Mouse (Mus musculus) hindbrain, embryonic 14.5 days (tissue): ENCODE data around the gene Atp6v1e1. TPM values are rescaled to one million over a fixed set of nuclear protein-coding genes. Genes with fewer than 3 reads are reported as not detected.
A peak's percentile ranks its signal among the peaks of the same experiment; 100 is the strongest.

Experiments used
- ATAC-seq: fragments of 200-750 bp; cut with Nextera tagmentation; 2 replicates; pipeline ENCODE4 v1.8.0; 2017; ENCODE audit warnings: moderate number of reproducible peaks, mild to moderate bottlenecking, moderate TSS enrichment, moderate library complexity; ENCODE audit not compliant: low FRiP score
- DNase-seq: peaks from one replicate; pipeline ENCODE4 v3.0.0-alpha.2; 2015; ENCODE audit warnings: low spot score
- H3K27ac ChIP-seq: fragments of 300-500 bp; sonication (generic); 2 replicates; pipeline ENCODE4 v1.5.1; 2014; ENCODE audit warnings: mild to moderate bottlenecking, moderate library complexity
- H3K27me3 ChIP-seq: fragments of 300-500 bp; sonication (generic); 2 replicates; pipeline ENCODE4 v1.6.1; 2014; ENCODE audit warnings: mild to moderate bottlenecking, low read length, mixed read lengths; ENCODE audit not compliant: control insufficient read depth, insufficient read depth
- H3K36me3 ChIP-seq: fragments of 300-500 bp; sonication (generic); replicated peaks from 2 replicates; pipeline ENCODE4 v1.6.1; 2014; ENCODE audit not compliant: control insufficient read depth, insufficient read depth
- H3K4me1 ChIP-seq: fragments of 300-500 bp; sonication (generic); replicated peaks from 2 replicates; pipeline ENCODE4 v1.6.1; 2014; ENCODE audit warnings: antibody characterized with exemption, low read length, mixed read lengths; ENCODE audit not compliant: control insufficient read depth, insufficient read depth
- H3K4me2 ChIP-seq: fragments of 300-500 bp; sonication (generic); replicated peaks from 2 replicates; pipeline ENCODE4 v1.6.1; 2014; ENCODE audit warnings: mild to moderate bottlenecking, moderate library complexity
- H3K4me3 ChIP-seq: fragments of 300-500 bp; sonication (generic); replicated peaks from 2 replicates; pipeline ENCODE4 v1.5.1; 2014; ENCODE audit warnings: mild to moderate bottlenecking, low read length
- H3K9ac ChIP-seq: fragments of 300-500 bp; sonication (generic); 2 replicates; pipeline ENCODE4 v1.6.1; 2014
- H3K9me3 ChIP-seq: fragments of 300-500 bp; sonication (generic); 2 replicates; pipeline ENCODE4 v1.6.1; 2016; ENCODE audit warnings: low read length; ENCODE audit not compliant: control insufficient read depth
- WGBS: fragments of 180-500 bp; shearing (Covaris S2); extraction: QIAGEN DNeasy Blood & Tissue Kit; methylation state at CpG from one replicate; pipeline ENCODE4 v1.1.7; 2014; 5-methylcytosine and 5-hydroxymethylcytosine counted together
- polyA plus RNA-seq: library from polyadenylated mRNA; unstranded; fragments of >200 nt; fragmentation: Nextera tagmentation; extraction: Ambion mirVana; gene quantifications from 2 replicates; pipeline ENCODE4 v1.2.1, GENCODE M21; 2014

Atp6v1e1 gene
- polyA plus RNA-seq, 1 experiment from 2014 or later, result 297 TPM

- Histone ChIP-seq H3K9ac (no peak overlapping the region), H3K36me3 (no peaks in the 10 kb centered on the region; the same call in 1 of the 2 replicates), H3K9me3 (no peaks in the 10 kb centered on the region), H3K4me2 (no peak overlapping the region), H3K27me3 (no peaks in the 10 kb centered on the region), H3K4me3 (no peak overlapping the region), H3K27ac (no peak overlapping the region), H3K4me1 (peaks cover 6% of the 10 kb centered on the region; the same call in 1 of the 2 replicates)
- WGBS, result 47% methylated on average over 7 of the region's 7 CpGs
- ATAC-seq (0 out of 2 replicates have a peak, but pooled peaks have one; percentile 24), DNase-seq (no peak)
These were observed 38.2 kb downstream of the Atp6v1e1 start for GRCm38 (mm10) chr6:120784351-120784750.

GRCm38 (mm10) chr6:120782948-120783347 is 39.6 kb downstream of the Atp6v1e1 start:
- Histone ChIP-seq H3K27ac (no peak overlapping the region), H3K4me2 (no peak overlapping the region), H3K4me3 (no peak overlapping the region), H3K36me3 (no peaks in the 10 kb centered on the region), H3K9me3 (no peaks in the 10 kb centered on the region), H3K27me3 (no peaks in the 10 kb centered on the region), H3K9ac (no peak overlapping the region), H3K4me1 (peaks cover 6% of the 10 kb centered on the region; the same call in 1 of the 2 replicates)
- DNase-seq (no peak), ATAC-seq (no peak)
- WGBS, result 96% methylated on average over 2 of the region's 2 CpGs

- Histone ChIP-seq H3K4me1 (peaks cover 11% of the 10 kb centered on the region), H3K27me3 (no peaks in the 10 kb centered on the region), H3K36me3 (no peaks in the 10 kb centered on the region), H3K9me3 (no peaks in the 10 kb centered on the region), H3K4me3 (no peak overlapping the region), H3K27ac (no peak overlapping the region), H3K9ac (no peak overlapping the region), H3K4me2 (no peak overlapping the region)
- ATAC-seq (no peak), DNase-seq (no peak)
- 61% methylated on average over 3 of the region's 3 CpGs for WGBS
These were observed 44.4 kb downstream of the Atp6v1e1 start for GRCm38 (mm10) chr6:120778226-120778625.

- DNase-seq, result no peak
- Histone ChIP-seq H3K36me3 (no peaks in the 10 kb centered on the region), H3K4me3 (no peak overlapping the region), H3K27ac (no peak overlapping the region), H3K4me2 (no peak overlapping the region), H3K9me3 (no peaks in the 10 kb centered on the region), H3K9ac (no peak overlapping the region), H3K27me3 (no peaks in the 10 kb centered on the region), H3K4me1 (peaks cover 12% of the 10 kb centered on the region)
- no peak for ATAC-seq
- WGBS, result 90% methylated on average over 9 of the region's 9 CpGs
These were observed 45.1 kb downstream of the Atp6v1e1 start for GRCm38 (mm10) chr6:120777533-120777932.

GRCm38 (mm10) chr6:120776286-120776685 is 46.3 kb downstream of the Atp6v1e1 start:
- Histone ChIP-seq H3K9ac (no peak overlapping the region), H3K4me2 (no peak overlapping the region), H3K27ac (no peak overlapping the region), H3K4me1 (peaks cover 12% of the 10 kb centered on the region), H3K27me3 (no peaks in the 10 kb centered on the region), H3K36me3 (no peaks in the 10 kb centered on the region), H3K4me3 (no peak overlapping the region), H3K9me3 (no peaks in the 10 kb centered on the region)
- DNase-seq (no peak), ATAC-seq (no peak)
- WGBS, result 76% methylated on average over 3 of the region's 3 CpGs

- ATAC-seq (peak; percentile 25; the same call in 1 of the 2 replicates), DNase-seq (peak; percentile 44)
- H3K4me2 ChIP-seq, result peak overlapping the region; percentile 27
- no peaks in the 10 kb centered on the region for H3K9me3 ChIP-seq
- no peak overlapping the region for H3K4me3 ChIP-seq
- 42% methylated on average over 6 of the region's 6 CpGs for WGBS
- peak overlapping the region; percentile 86 for H3K27ac ChIP-seq
- H3K36me3 ChIP-seq, result no peaks in the 10 kb centered on the region
- no peaks in the 10 kb centered on the region for H3K27me3 ChIP-seq
- H3K9ac ChIP-seq, result no peak overlapping the region
- H3K4me1 ChIP-seq, result peaks cover 12% of the 10 kb centered on the region
These were observed 48.8 kb downstream of the Atp6v1e1 start for GRCm38 (mm10) chr6:120773763-120774162.

GRCm38 (mm10) chr6:120773149-120773628 is 49.4 kb downstream of the Atp6v1e1 start, which contains the start of gene Slc25a18:
TSS of gene Slc25a18 (plus strand) at chr6:120773578.
- Histone ChIP-seq H3K4me2 (peak within 1 kb of the TSS; percentile 27), H3K27me3 (no peaks in the 10 kb centered on the region), H3K4me1 (peaks cover 12% of the 10 kb centered on the region), H3K9me3 (no peaks in the 10 kb centered on the region), H3K27ac (peak within 1 kb of the TSS; percentile 86), H3K36me3 (0 out of 2 replicates have a peak, but pooled peaks cover under 1% of the 10 kb centered on the region), H3K9ac (peak within 1 kb of the TSS; percentile 21; the same call in 1 of the 2 replicates), H3K4me3 (no peak within 1 kb of the TSS)
- DNase-seq (peak; percentile 62), ATAC-seq (peak; percentile 83)
- WGBS, result 14% methylated on average over 5 of the region's 5 CpGs

- peaks cover 12% of the 10 kb centered on the region for H3K4me1 ChIP-seq
- H3K9ac ChIP-seq, result no peak overlapping the region
- H3K27ac ChIP-seq, result peak overlapping the region; percentile 86
- H3K4me2 ChIP-seq, result no peak overlapping the region
- no peaks in the 10 kb centered on the region for H3K9me3 ChIP-seq
- ATAC-seq (no peak), DNase-seq (no peak)
- no peak overlapping the region for H3K4me3 ChIP-seq
- no peaks in the 10 kb centered on the region for H3K27me3 ChIP-seq
- H3K36me3 ChIP-seq, result peaks cover 7% of the 10 kb centered on the region; the same call in 1 of the 2 replicates
These were observed 50.6 kb downstream of the Atp6v1e1 start for GRCm38 (mm10) chr6:120772025-120772424.

- peaks cover 14% of the 10 kb centered on the region; the same call in 1 of the 2 replicates for H3K36me3 ChIP-seq
- DNase-seq, result no peak
- H3K9ac ChIP-seq, result no peak overlapping the region
- ATAC-seq, result no peak
- H3K4me2 ChIP-seq, result no peak overlapping the region
- peaks cover 12% of the 10 kb centered on the region for H3K4me1 ChIP-seq
- no peaks in the 10 kb centered on the region for H3K9me3 ChIP-seq
- WGBS, result 84% methylated on average over 1 of the region's 1 CpGs
- H3K27ac ChIP-seq, result peak overlapping the region; percentile 86
- no peak overlapping the region for H3K4me3 ChIP-seq
- no peaks in the 10 kb centered on the region for H3K27me3 ChIP-seq
These were observed 51.2 kb downstream of the Atp6v1e1 start for GRCm38 (mm10) chr6:120771366-120771765.

- H3K27ac ChIP-seq, result no peak overlapping the region
- WGBS, result 97% methylated on average over 1 of the region's 1 CpGs
- H3K4me3 ChIP-seq, result no peak overlapping the region
- H3K9ac ChIP-seq, result no peak overlapping the region
- peaks cover 23% of the 10 kb centered on the region for H3K36me3 ChIP-seq
- H3K4me1 ChIP-seq, result peaks cover 12% of the 10 kb centered on the region
- H3K27me3 ChIP-seq, result no peaks in the 10 kb centered on the region
- no peak overlapping the region for H3K4me2 ChIP-seq
- DNase-seq (no peak), ATAC-seq (no peak)
- no peaks in the 10 kb centered on the region for H3K9me3 ChIP-seq
These were observed 52.6 kb downstream of the Atp6v1e1 start for GRCm38 (mm10) chr6:120769972-120770371.
